Mouse (Mus musculus) CH12F3 (cell line): ENCODE data around the gene Olfr975.
"Not testable (repeated sequence)": the region's sequence is repeated elsewhere in the genome, so short reads cannot be mapped to it uniquely, and the experiment has no call there.

Experiments used
- in situ Hi-C: fragments of 300-500 bp; cut with MboI; formaldehyde crosslinking; loops from 2 replicates; pipeline ENCODE4 v1.14.3; 2020; ENCODE audit warnings: low sequenced_read_pairs

The Olfr975 gene

GRCm38 (mm10) chr9:39951946-39952345 is at the start of gene Olfr975:
Olfr975 (minus strand) TSS chr9:39952046.
- in situ Hi-C loops = no loop called here

- in situ Hi-C loops = no loop called here
These were observed 40.0 kb upstream of the Olfr975 start, which contains the start of gene Olfr978 for GRCm38 (mm10) chr9:39991813-39992212. Olfr978 (plus strand) TSS chr9:39992113.

GRCm38 (mm10) chr9:39976581-39977145 is 24.8 kb upstream of the Olfr975 start:
- in situ Hi-C loops = not testable (repeated sequence)

- in situ Hi-C loops = not testable (repeated sequence)
These were observed 9.2 kb upstream of the Olfr975 start, which contains the start of gene Olfr976 for GRCm38 (mm10) chr9:39961033-39961432. Olfr976 (minus strand) TSS chr9:39961133.

GRCm38 (mm10) chr9:39937201-39937600 is 14.6 kb downstream of the Olfr975 start, which contains the start of gene Olfr974:
Olfr974 (plus strand) TSS chr9:39937501.
- in situ Hi-C loops = no loop called here

GRCm38 (mm10) chr9:39928837-39929236 is 23.0 kb downstream of the Olfr975 start:
- in situ Hi-C loops = not testable (repeated sequence)

GRCm38 (mm10) chr9:39927975-39928836 is 23.6 kb downstream of the Olfr975 start:
- in situ Hi-C loops = not testable (repeated sequence)

- in situ Hi-C loops = no loop called here
These were observed 41.9 kb downstream of the Olfr975 start for GRCm38 (mm10) chr9:39909939-39910338.

- in situ Hi-C loops = no loop called here
These were observed 44.8 kb downstream of the Olfr975 start, which contains the start of gene Olfr229 for GRCm38 (mm10) chr9:39907036-39907435. Olfr229 (plus strand) TSS chr9:39907336.

- in situ Hi-C loops = no loop called here
These were observed 46.7 kb downstream of the Olfr975 start for GRCm38 (mm10) chr9:39905106-39905505.
